Mouse (Mus musculus) embryonic fibroblast, embryonic 13.5 days (primary cell): ENCODE measurements around the gene Spata31d1d.

Experiments
- CTCF ChIP-seq: IDR thresholded peaks from 2 replicates; pipeline ENCODE4 v1.5.1; 2011; ENCODE audit warnings: mild to moderate bottlenecking, control low read depth, low read length, moderate library complexity, borderline replicate concordance; ENCODE audit not compliant: insufficient read depth
- POLR2A ChIP-seq: IDR thresholded peaks from 2 replicates; pipeline ENCODE4 v1.6.1; 2011; ENCODE audit warnings: low read depth, mild to moderate bottlenecking, control low read depth, low read length, moderate library complexity

DNA sequence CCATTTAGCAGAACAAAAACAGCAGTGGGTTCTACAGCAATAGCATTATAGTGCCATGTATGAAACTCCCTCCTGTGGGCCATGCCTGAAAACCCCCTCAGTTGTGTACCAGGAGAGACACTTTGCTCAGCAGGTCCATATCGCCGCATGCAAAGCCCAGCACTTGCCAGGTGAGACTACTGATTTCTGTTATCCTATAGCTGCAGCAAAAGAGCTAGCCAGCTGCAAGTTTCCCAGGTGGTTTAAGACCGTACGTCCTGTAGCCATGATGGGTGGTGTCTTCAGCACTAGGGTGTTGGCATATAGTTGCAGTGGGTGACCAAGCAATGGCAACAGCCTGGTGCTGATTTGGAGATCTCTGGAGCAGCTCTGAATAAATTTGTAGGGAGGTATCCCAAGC is 7.8 kb upstream of the Spata31d1d start:
- TF ChIP-seq CTCF, result no peak
- TF ChIP-seq POLR2A, result no peak
